Mouse (Mus musculus) heart, postnatal 0 days (tissue): Measurements from ENCODE around the gene Zmiz1.

Experiments
- CTCF ChIP-seq: IDR thresholded peaks from 2 replicates; pipeline ENCODE4 v1.5.1; 2016; ENCODE audit warnings: antibody characterized with exemption, control low read depth, low read depth
- EP300 ChIP-seq: IDR thresholded peaks from 2 replicates; pipeline ENCODE4 v1.6.1; 2016; ENCODE audit warnings: antibody characterized with exemption, low read depth

DNA sequence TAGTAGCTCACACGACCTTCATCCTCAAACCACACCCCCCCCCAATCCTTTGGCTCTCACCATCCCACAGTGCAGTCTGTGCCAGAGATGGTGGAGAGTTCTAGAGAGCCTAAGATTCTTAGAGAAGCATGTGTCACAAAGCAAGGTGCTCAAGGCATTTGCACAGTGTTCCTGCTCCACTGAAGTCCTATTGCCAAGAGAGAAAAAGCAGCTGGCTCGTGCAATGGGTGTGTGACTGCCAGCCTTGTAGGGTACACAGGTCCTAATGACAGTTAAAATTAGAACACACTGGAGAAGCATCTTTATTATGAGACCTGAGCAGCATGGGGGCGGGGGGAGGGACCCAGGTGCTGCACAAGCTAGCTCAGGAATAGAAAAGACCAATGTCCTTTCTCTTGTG, 18.2 kb upstream of the Zmiz1 start:
- TF ChIP-seq CTCF: no peak
- TF ChIP-seq EP300: no peak
